Mouse (Mus musculus): ENCODE measurements around the gene Wfdc8. TPM values are rescaled to one million over a fixed set of nuclear protein-coding genes. Genes with fewer than 3 reads are reported as not detected.
"Not testable (repeated sequence)": the region's sequence is repeated elsewhere in the genome, so short reads cannot be mapped to it uniquely, and the experiment has no call there.

Gene Wfdc8
- polyA plus RNA-seq (2015; fragmentation: Nextera tagmentation; extraction: Ambion mirVana): not detected in 2 replicates

- not testable (repeated sequence) for H3K36me3 ChIP-seq; ATAC-seq (ENCODE audit: low FRiP score, low read depth); H3K27me3 ChIP-seq; H3K9ac ChIP-seq; H3K27ac ChIP-seq; H3K4me1 ChIP-seq; H3K9me3 ChIP-seq; H3K4me3 ChIP-seq; H3K4me2 ChIP-seq (replicated peaks)
- 61% methylated on average over 8 of the region's 8 CpGs for WGBS
Observed at GRCm38 (mm10) chr2:164613471-164613870, at the start of gene Wfdc8, which contains the start of gene Wfdc6b. Gene Wfdc8 (minus strand): TSS chr2:164613626. Gene Wfdc6b (plus strand): TSS chr2:164613522.

- Histone ChIP-seq H3K9me3 (no peaks in the 10 kb centered on the region), H3K4me2 (replicated peaks) (no peak within 1 kb of the TSS), H3K27ac (no peak within 1 kb of the TSS), H3K27me3 (peaks cover 9% of the 10 kb centered on the region; the same call in 1 of the 2 replicates), H3K36me3 (no peaks in the 10 kb centered on the region), H3K9ac (no peak within 1 kb of the TSS), H3K4me1 (no peaks in the 10 kb centered on the region), H3K4me3 (no peak within 1 kb of the TSS)
- WGBS: 79% methylated on average over 9 of the region's 9 CpGs
- ATAC-seq (ENCODE audit: low FRiP score, low read depth): no peak
Observed at GRCm38 (mm10) chr2:164656483-164656882, 43.1 kb upstream of the Wfdc8 start, which contains the start of gene Wfdc9. Gene Wfdc9 (minus strand): TSS chr2:164656583.

- Histone ChIP-seq H3K9ac (no peak within 1 kb of the TSS), H3K36me3 (no peaks in the 10 kb centered on the region), H3K9me3 (no peaks in the 10 kb centered on the region), H3K27ac (no peak within 1 kb of the TSS), H3K27me3 (peaks cover 9% of the 10 kb centered on the region; the same call in 1 of the 2 replicates), H3K4me1 (no peaks in the 10 kb centered on the region), H3K4me3 (no peak within 1 kb of the TSS), H3K4me2 (replicated peaks) (no peak within 1 kb of the TSS)
- 19% methylated on average over 11 of the region's 11 CpGs for WGBS
- ATAC-seq (ENCODE audit: low FRiP score, low read depth): no peak
Observed at GRCm38 (mm10) chr2:164655858-164656257, 42.4 kb upstream of the Wfdc8 start, which contains the start of gene Wfdc10. Gene Wfdc10 (plus strand): TSS chr2:164656046.

- WGBS: 79% methylated on average over 13 of the region's 13 CpGs
- Histone ChIP-seq H3K4me3 (no peak overlapping the region), H3K27ac (no peak overlapping the region), H3K4me1 (no peaks in the 10 kb centered on the region), H3K9me3 (no peaks in the 10 kb centered on the region), H3K4me2 (replicated peaks) (no peak overlapping the region), H3K9ac (no peak overlapping the region), H3K27me3 (no peaks in the 10 kb centered on the region), H3K36me3 (no peaks in the 10 kb centered on the region)
- no peak for ATAC-seq (ENCODE audit: low FRiP score, low read depth)
Observed at GRCm38 (mm10) chr2:164641881-164642673, 28.7 kb upstream of the Wfdc8 start.

GRCm38 (mm10) chr2:164641129-164641528, 27.7 kb upstream of the Wfdc8 start:
- WGBS: 65% methylated on average over 7 of the region's 7 CpGs
- Histone ChIP-seq H3K36me3 (no peaks in the 10 kb centered on the region), H3K9me3 (no peaks in the 10 kb centered on the region), H3K27me3 (no peaks in the 10 kb centered on the region), H3K4me1 (no peaks in the 10 kb centered on the region), H3K27ac (no peak overlapping the region), H3K4me2 (replicated peaks) (no peak overlapping the region), H3K4me3 (no peak overlapping the region), H3K9ac (no peak overlapping the region)
- no peak for ATAC-seq (ENCODE audit: low FRiP score, low read depth)

GRCm38 (mm10) chr2:164638696-164639095, 25.3 kb upstream of the Wfdc8 start, which contains the start of gene Wfdc16:
Gene Wfdc16 (minus strand): TSS chr2:164638796.
- no peak within 1 kb of the TSS for H3K27ac ChIP-seq
- WGBS: 87% methylated on average over 3 of the region's 3 CpGs

GRCm38 (mm10) chr2:164635266-164635665, 21.8 kb upstream of the Wfdc8 start:
- no peaks in the 10 kb centered on the region for H3K4me1 ChIP-seq
- H3K4me3 ChIP-seq: no peak overlapping the region
- no peak overlapping the region for H3K9ac ChIP-seq
- no peaks in the 10 kb centered on the region for H3K9me3 ChIP-seq
- no peak overlapping the region for H3K4me2 ChIP-seq (replicated peaks)
- 76% methylated on average over 9 of the region's 9 CpGs for WGBS
- H3K27ac ChIP-seq: no peak overlapping the region
- no peak for ATAC-seq (ENCODE audit: low FRiP score, low read depth)
- no peaks in the 10 kb centered on the region for H3K27me3 ChIP-seq
- H3K36me3 ChIP-seq: no peaks in the 10 kb centered on the region

More at GRCm38 (mm10) chr2:164638696-164639095, 25.3 kb upstream of the Wfdc8 start, which contains the start of gene Wfdc16:
- H3K4me3 ChIP-seq: no peak within 1 kb of the TSS
- no peaks in the 10 kb centered on the region for H3K4me1 ChIP-seq
- H3K4me2 ChIP-seq (replicated peaks): no peak within 1 kb of the TSS
- H3K27me3 ChIP-seq: no peaks in the 10 kb centered on the region
- H3K36me3 ChIP-seq: no peaks in the 10 kb centered on the region
- ATAC-seq (ENCODE audit: low FRiP score, low read depth): no peak
- H3K9ac ChIP-seq: no peak within 1 kb of the TSS
- H3K9me3 ChIP-seq: no peaks in the 10 kb centered on the region

- Histone ChIP-seq H3K27me3 (no peaks in the 10 kb centered on the region), H3K4me2 (replicated peaks) (no peak overlapping the region), H3K4me1 (no peaks in the 10 kb centered on the region), H3K9ac (no peak overlapping the region), H3K27ac (no peak overlapping the region), H3K36me3 (no peaks in the 10 kb centered on the region), H3K9me3 (no peaks in the 10 kb centered on the region), H3K4me3 (no peak overlapping the region)
- WGBS: 79% methylated on average over 4 of the region's 4 CpGs
- no peak for ATAC-seq (ENCODE audit: low FRiP score, low read depth)
Observed at GRCm38 (mm10) chr2:164621775-164622174, 8.3 kb upstream of the Wfdc8 start.

GRCm38 (mm10) chr2:164619050-164619449, 5.6 kb upstream of the Wfdc8 start:
- Histone ChIP-seq H3K27me3 (no peaks in the 10 kb centered on the region), H3K4me1 (no peaks in the 10 kb centered on the region), H3K4me2 (replicated peaks) (no peak overlapping the region), H3K36me3 (no peaks in the 10 kb centered on the region), H3K9me3 (no peaks in the 10 kb centered on the region), H3K9ac (no peak overlapping the region), H3K4me3 (no peak overlapping the region), H3K27ac (no peak overlapping the region)
- WGBS: 76% methylated on average over 5 of the region's 5 CpGs
- no peak for ATAC-seq (ENCODE audit: low FRiP score, low read depth)

GRCm38 (mm10) chr2:164615386-164615785, 2.0 kb upstream of the Wfdc8 start:
- no peaks in the 10 kb centered on the region for H3K9me3 ChIP-seq
- no peak overlapping the region for H3K4me3 ChIP-seq
- no peak overlapping the region for H3K4me2 ChIP-seq (replicated peaks)
- ATAC-seq (ENCODE audit: low FRiP score, low read depth): no peak; the same call in 1 of the 2 replicates
- no peak overlapping the region for H3K27ac ChIP-seq
- WGBS: 89% methylated on average over 3 of the region's 3 CpGs
- no peaks in the 10 kb centered on the region for H3K36me3 ChIP-seq
- H3K9ac ChIP-seq: no peak overlapping the region
- H3K4me1 ChIP-seq: no peaks in the 10 kb centered on the region
- H3K27me3 ChIP-seq: no peaks in the 10 kb centered on the region

GRCm38 (mm10) chr2:164608781-164609180, 4.6 kb downstream of the Wfdc8 start:
- no peak overlapping the region for H3K27ac ChIP-seq
- no peaks in the 10 kb centered on the region for H3K36me3 ChIP-seq
- H3K4me2 ChIP-seq (replicated peaks): no peak overlapping the region
- WGBS: 69% methylated on average over 6 of the region's 6 CpGs
- no peaks in the 10 kb centered on the region for H3K4me1 ChIP-seq
- H3K9me3 ChIP-seq: no peaks in the 10 kb centered on the region
- H3K9ac ChIP-seq: no peak overlapping the region
- no peak for ATAC-seq (ENCODE audit: low FRiP score, low read depth)
- no peak overlapping the region for H3K4me3 ChIP-seq
- H3K27me3 ChIP-seq: no peaks in the 10 kb centered on the region

- peaks cover 7% of the 10 kb centered on the region; the same call in 1 of the 2 replicates for H3K9me3 ChIP-seq
- H3K4me1 ChIP-seq: no peaks in the 10 kb centered on the region
- no peak overlapping the region for H3K4me3 ChIP-seq
- no peaks in the 10 kb centered on the region for H3K36me3 ChIP-seq
- no peak overlapping the region for H3K27ac ChIP-seq
- H3K4me2 ChIP-seq (replicated peaks): no peak overlapping the region
- 91% methylated on average over 8 of the region's 8 CpGs for WGBS
- H3K9ac ChIP-seq: no peak overlapping the region
- H3K27me3 ChIP-seq: no peaks in the 10 kb centered on the region
- no peak for ATAC-seq (ENCODE audit: low FRiP score, low read depth)
Observed at GRCm38 (mm10) chr2:164604411-164604810, 9.0 kb downstream of the Wfdc8 start.
